Mouse (Mus musculus): ENCODE results near the gene Rpa2.
"Not testable (repeated sequence)": the region's sequence is repeated elsewhere in the genome, so short reads cannot be mapped to it uniquely, and the experiment has no call there.

The Rpa2 gene

GRCm38 (mm10) chr4:132763125-132763524, 5.0 kb upstream of the Rpa2 start:
- not testable (repeated sequence) for DNase-seq

GRCm38 (mm10) chr4:132771776-132772175, 3.6 kb downstream of the Rpa2 start:
- no peak for DNase-seq

- DNase-seq: no peak
These were observed 6.8 kb downstream of the Rpa2 start for GRCm38 (mm10) chr4:132774905-132775304.

DNA sequence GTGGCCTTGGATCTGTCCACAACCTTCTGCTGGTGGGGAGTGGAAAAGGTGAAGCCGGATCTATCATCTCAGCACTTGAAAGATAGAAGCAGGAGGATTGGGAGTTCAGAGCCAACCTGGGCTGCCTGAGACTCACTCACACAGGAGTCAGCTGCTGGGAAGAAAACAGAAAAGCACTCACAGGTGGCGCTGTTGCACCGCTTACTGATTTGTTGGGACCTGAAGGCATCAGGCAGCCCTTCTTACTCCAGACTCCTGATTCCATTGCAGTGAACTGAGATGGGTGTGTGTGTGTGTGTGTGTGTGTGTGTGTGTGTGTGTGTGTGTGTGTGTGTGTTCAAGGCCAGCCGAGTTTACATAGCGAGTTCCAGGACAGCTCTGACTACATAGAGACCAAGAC, 8.6 kb downstream of the Rpa2 start:
- peak; percentile 88 for DNase-seq

GRCm38 (mm10) chr4:132778562-132779201, 10.6 kb downstream of the Rpa2 start:
- DNase-seq: no peak

GRCm38 (mm10) chr4:132780288-132780687, 12.2 kb downstream of the Rpa2 start:
- peak; percentile 74 for DNase-seq

GRCm38 (mm10) chr4:132783732-132784131, 15.6 kb downstream of the Rpa2 start:
- DNase-seq: no peak

DNA sequence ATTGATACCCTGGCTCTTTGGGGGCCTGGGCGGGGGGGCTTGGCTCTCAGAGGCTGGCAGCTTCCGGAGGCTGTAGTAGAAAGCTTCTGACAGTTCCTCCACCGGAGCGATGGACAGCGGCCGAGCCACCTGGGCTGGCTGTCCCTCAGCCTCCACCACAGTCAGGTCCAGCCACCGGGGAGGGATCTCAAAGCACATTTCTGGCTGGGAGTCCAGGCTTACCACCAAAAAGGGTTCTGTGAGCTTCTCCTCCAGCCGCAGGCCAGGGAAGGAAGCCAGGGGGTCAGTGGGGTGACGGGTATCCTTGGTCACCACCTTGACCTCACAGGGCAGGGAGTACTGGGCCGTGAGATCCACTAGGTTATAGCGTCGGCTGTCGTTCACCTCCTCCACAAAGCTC, 17.1 kb downstream of the Rpa2 start:
- no peak for DNase-seq

DNA sequence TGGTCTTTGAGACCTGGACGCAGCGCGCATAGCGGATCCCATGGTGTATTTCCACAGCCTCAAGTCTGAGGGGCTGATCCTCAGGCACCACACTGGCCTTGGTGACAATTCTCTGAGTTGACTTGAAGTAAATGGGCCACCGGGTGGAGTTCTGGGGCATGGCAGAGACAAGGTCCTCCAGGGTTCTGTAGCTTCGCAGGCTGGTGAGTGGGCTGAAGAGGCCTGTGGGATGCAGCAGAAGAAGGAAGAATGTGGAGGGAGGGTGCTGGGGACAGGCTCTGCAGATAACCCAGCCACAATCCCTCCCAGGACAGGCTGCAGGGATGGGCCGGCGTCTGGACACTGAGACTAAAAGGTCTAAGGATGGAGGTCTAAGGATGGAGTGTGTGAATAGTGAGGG, 21.6 kb downstream of the Rpa2 start:
- DNase-seq: no peak

DNA sequence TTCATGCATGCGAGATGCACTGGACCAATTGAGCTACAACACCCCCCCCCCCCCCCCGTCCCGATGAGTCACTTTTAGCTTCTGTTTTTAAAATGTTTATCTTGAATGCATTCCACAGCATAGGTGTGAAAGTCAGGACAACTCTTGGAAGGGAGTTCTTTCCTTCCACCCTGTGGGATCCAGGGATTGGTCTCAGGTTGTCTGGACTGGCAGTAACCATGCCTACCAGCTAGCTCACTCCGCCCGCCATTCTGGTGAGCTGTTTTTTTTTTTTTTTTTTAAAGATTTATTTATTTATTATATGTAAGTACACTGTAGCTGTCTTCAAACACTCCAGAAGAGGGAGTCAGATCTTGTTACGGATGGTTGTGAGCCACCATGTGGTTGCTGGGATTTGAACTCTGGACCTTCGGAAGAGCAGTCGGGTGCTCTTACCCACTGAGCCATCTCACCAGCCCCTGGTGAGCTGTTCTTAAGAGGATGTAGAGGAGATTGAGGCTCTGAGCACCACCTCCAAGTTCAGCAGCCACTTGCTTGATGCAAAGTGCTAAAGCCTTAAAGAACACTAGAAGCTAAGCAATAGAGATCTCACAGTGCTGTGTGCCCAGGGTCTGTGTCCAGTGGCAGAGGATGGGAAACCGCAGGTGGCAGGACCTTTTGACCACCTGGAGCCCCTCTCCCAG, 25.3 kb downstream of the Rpa2 start:
- not testable (repeated sequence) for DNase-seq

GRCm38 (mm10) chr4:132794028-132794427, 25.9 kb downstream of the Rpa2 start:
- peak; percentile 64 for DNase-seq

GRCm38 (mm10) chr4:132794760-132795159, 26.6 kb downstream of the Rpa2 start:
- DNase-seq: peak; percentile 67

DNA sequence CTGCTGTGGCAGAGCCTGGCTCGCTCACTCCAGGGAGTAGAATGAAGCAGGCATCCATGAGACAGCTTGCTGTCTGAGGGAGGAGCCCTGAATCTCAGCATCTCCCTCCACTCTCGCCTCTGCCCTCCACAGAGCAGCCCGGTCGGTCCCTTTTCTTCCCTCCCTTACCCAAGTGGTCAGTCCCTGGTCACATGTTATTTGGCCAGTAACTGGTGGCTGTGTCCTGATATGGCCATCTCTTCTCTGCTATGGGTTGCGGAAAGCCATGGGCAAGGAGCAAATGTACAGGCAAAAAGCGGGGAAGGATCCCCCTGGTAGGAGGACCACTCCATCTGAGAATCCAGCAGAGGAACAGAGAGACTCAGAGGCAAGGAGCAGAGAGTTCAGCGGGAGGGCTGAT, 27.0 kb downstream of the Rpa2 start:
- no peak for DNase-seq

GRCm38 (mm10) chr4:132796196-132796886, 28.2 kb downstream of the Rpa2 start, which contains the start of gene Themis2:
TSS of gene Themis2 (minus strand) at chr4:132796387.
- DNase-seq: peak; percentile 92

GRCm38 (mm10) chr4:132797461-132797860, 29.3 kb downstream of the Rpa2 start:
- DNase-seq: no peak

GRCm38 (mm10) chr4:132798028-132798427, 29.9 kb downstream of the Rpa2 start:
- no peak for DNase-seq

- DNase-seq: not testable (repeated sequence)
These were observed 30.5 kb downstream of the Rpa2 start for GRCm38 (mm10) chr4:132798666-132799065.

DNA sequence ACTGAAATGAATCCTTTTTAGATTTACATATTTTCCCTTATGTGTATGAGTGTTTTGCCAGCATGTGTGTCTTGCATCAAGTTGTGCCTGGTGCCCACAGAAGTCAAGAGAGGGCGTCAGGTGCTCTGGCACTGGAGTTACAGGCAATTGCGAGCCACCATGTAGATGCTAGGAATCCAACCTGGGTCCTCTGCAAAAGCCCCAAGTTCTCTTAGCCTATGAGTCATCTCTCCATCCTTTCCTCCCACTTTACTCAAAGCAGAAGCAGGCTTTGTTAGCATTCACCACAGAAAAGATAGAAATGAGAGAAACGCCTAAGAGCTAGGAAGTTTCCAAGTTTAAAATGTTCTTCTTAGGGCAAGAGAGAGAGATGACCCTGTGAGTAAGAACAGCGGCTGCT, 31.7 kb downstream of the Rpa2 start:
- no peak for DNase-seq

- no peak for DNase-seq
These were observed 33.3 kb downstream of the Rpa2 start for GRCm38 (mm10) chr4:132801176-132802077.

DNA sequence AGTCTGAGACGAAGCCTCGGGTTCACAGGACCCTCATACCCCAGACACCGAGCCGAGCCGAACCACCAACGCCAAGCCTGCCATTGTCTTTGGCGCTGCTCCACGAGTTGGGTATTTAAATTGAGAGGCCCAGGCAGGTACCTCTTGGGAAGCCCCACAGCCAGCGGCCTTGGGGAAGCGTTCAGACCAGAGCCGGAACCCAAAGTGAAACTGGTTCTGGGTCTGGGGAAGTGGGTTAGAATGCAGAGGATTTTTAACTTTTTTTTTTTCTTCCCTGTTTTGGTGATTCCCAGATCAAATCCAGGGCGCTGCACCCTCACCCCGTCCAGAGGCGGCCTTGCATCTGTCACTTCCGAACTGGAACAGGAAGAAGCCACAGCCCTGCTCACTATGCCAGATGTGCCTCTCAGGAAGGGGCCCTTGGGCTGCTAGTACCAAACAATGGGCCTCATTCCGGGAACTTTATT, 34.1 kb downstream of the Rpa2 start:
- DNase-seq: peak; percentile 35

GRCm38 (mm10) chr4:132803212-132803611, 35.1 kb downstream of the Rpa2 start:
- no peak for DNase-seq

GRCm38 (mm10) chr4:132803876-132804275, 35.7 kb downstream of the Rpa2 start:
- no peak for DNase-seq

DNA sequence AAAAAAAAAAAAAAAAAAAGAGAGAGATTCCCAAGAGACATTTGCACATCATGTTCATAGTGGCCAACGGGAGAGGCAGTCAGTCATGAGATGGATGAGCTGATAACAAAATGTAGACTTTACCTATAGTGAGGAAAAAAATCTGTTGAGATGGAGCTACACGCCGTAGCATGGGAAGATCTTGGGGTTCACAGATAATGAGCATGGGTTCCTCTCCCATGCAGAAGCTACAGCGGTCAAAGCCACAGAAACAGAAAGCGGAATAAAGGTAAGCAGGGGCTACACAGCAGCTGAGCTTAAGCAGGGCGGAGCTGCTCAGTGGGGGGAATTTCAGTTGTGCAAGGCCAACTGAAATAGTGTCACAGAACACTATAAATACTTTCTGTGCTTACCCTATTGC, 36.2 kb downstream of the Rpa2 start:
- peak; percentile 53 for DNase-seq
